Mouse (Mus musculus): ENCODE results near the gene Hmga2. TPM values are rescaled to one million over a fixed set of nuclear protein-coding genes. Genes with fewer than 3 reads are reported as not detected.

Gene Hmga2
- polyA plus RNA-seq, 1 experiment = 7.0 TPM

DNA sequence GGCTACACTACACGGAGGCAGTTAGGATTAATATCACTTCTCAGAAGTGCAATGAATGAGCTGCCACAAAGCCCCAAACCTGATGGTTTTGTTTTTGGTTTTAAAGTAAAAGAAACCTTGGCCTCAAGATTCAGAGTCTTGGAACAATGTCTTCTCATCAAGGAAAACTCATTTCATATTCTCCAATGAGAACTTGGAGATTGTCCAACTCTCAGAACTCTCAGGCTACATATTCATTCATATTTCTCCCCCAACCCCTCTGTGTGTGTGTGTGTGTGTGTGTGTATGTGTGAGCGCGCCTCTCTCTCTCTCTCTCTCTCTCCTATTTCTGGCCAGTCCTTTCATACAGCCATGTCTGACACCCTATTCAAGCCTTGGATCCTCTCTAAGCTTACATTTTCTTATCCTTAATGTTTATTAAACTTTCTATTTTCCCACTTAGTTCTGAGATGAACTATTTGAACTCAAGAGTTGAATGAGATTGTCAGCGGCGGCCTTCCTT is 46.5 kb downstream of the Hmga2 start:
- Histone ChIP-seq H3K9me3 (no peaks in the 10 kb centered on the region), H3K36me3 (replicated peaks; ENCODE audit: low read length) (peaks cover 11% of the 10 kb centered on the region), H3K4me3 (replicated peaks) (no peak overlapping the region), H3K27me3 (replicated peaks) (no peaks in the 10 kb centered on the region), H3K4me1 (peaks cover 65% of the 10 kb centered on the region)
- no peak for TF ChIP-seq GATA1 (IDR thresholded peaks at IDR 0.05; ENCODE audit: borderline replicate concordance, low read length)

GRCm38 (mm10) chr10:120429199-120429551 is 47.1 kb downstream of the Hmga2 start:
- TF ChIP-seq GATA1 (IDR thresholded peaks at IDR 0.05; ENCODE audit: borderline replicate concordance, low read length) = no peak
- TF ChIP-seq FLI1 (IDR thresholded peaks at IDR 0.05; ENCODE audit: low read length) = no peak

DNA sequence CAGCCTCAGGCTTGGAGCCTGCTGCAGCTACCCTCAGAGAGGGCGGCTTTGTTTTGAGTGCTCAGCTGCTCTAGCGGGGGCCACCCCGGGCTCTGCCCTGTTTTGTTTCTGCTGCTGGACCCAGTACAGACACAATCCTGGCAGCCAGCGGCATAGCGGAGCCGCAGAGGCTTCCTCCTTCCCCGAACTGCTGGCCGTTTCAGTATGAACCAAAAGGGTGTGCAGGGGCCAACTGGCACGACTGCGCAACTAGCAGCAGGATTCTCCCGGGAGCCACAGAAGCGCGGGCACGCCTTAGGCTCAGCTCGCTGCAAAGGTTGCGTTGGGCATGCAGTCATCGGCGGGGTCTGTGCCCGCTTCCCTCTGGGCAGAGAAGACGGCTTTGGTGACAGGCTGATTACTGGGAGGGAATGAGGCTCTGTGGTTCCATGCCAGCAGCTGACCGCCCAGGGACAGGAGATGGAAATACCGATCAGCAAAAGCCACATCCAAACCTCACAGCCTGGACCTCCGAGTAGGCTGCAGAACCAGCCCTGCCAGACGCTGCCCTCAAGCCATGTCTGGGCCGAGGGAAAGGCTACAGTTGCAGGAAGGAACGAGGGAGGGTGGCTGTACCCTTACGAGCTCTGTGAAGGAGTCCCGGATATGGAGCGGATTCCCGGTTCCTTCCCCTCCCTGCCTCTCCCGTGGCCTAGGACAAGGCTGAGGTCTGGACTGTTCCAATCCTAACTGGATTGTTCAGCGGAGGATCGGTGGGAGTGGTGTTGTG is 47.7 kb downstream of the Hmga2 start:
- Histone ChIP-seq H3K9me3 (no peaks in the 10 kb centered on the region), H3K27me3 (replicated peaks) (no peaks in the 10 kb centered on the region), H3K4me3 (replicated peaks) (no peak overlapping the region), H3K36me3 (replicated peaks; ENCODE audit: low read length) (peaks cover 11% of the 10 kb centered on the region), H3K4me1 (peaks cover 53% of the 10 kb centered on the region)
- no peak for TF ChIP-seq FLI1 (IDR thresholded peaks at IDR 0.05; ENCODE audit: low read length)
- TF ChIP-seq GATA1 (IDR thresholded peaks at IDR 0.05; ENCODE audit: borderline replicate concordance, low read length) = no peak

More at GRCm38 (mm10) chr10:120429199-120429551, 47.1 kb downstream of the Hmga2 start:
- Histone ChIP-seq H3K4me1 (peaks cover 59% of the 10 kb centered on the region), H3K36me3 (replicated peaks; ENCODE audit: low read length) (peaks cover 11% of the 10 kb centered on the region), H3K4me3 (replicated peaks) (no peak overlapping the region), H3K27me3 (replicated peaks) (no peaks in the 10 kb centered on the region), H3K9me3 (no peaks in the 10 kb centered on the region)

- Histone ChIP-seq H3K36me3 (replicated peaks; ENCODE audit: low read length) (peaks cover 18% of the 10 kb centered on the region), H3K9me3 (no peaks in the 10 kb centered on the region), H3K4me3 (replicated peaks) (no peak overlapping the region), H3K27me3 (replicated peaks) (no peaks in the 10 kb centered on the region), H3K4me1 (peaks cover 45% of the 10 kb centered on the region)
- TF ChIP-seq FLI1 (IDR thresholded peaks at IDR 0.05; ENCODE audit: low read length) = no peak
- no peak for TF ChIP-seq GATA1 (IDR thresholded peaks at IDR 0.05; ENCODE audit: borderline replicate concordance, low read length)
Measured at GRCm38 (mm10) chr10:120426086-120426610, 50.1 kb downstream of the Hmga2 start.

DNA sequence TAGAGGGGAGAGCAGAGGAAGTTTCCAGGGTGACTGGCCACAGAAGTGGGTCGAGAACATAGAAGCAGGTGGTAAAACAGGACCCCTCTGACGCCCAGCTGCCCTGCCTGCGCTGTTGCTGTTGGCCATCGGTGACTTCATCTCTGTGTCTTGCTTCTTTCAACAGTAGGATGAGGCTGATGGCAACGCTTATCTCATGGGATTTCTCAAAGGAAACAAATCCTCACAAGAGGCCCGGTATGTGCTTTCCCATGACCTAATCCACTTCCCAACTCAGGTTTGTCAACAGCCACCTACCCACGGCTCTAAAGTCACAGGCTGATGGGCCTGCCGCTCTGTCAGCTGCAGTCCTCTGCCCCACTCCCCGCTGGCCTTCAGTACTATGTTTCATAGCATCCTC is 52.3 kb downstream of the Hmga2 start:
- Histone ChIP-seq H3K4me3 (replicated peaks) (no peak overlapping the region), H3K9me3 (no peaks in the 10 kb centered on the region), H3K4me1 (peaks cover 34% of the 10 kb centered on the region), H3K27me3 (replicated peaks) (no peaks in the 10 kb centered on the region), H3K36me3 (replicated peaks; ENCODE audit: low read length) (peaks cover 31% of the 10 kb centered on the region)
- TF ChIP-seq GATA1 (IDR thresholded peaks at IDR 0.05; ENCODE audit: borderline replicate concordance, low read length) (no peak), FLI1 (IDR thresholded peaks at IDR 0.05; ENCODE audit: low read length) (no peak)

DNA sequence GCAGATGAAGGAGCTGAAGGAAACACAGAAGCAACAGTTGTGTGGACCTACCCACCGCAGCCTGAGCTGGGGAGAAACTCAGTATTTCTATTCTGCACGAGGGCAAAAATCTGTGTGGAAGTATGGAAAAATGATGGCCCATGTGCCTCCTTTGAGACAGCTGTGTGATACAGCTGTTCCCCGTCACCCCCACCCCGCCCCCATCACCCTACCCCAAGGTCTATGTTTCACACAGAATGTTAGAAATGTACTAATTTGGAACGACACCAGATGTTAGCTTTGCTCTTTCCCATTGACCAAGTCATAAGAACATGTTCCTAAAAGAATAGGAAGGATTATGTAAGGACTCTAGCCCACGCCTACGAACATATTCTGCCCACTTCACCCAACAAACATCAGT is 53.0 kb downstream of the Hmga2 start:
- no peak for TF ChIP-seq FLI1 (IDR thresholded peaks at IDR 0.05; ENCODE audit: low read length)
- no peak for TF ChIP-seq GATA1 (IDR thresholded peaks at IDR 0.05; ENCODE audit: borderline replicate concordance, low read length)
- peaks cover 23% of the 10 kb centered on the region for H3K36me3 ChIP-seq (replicated peaks; ENCODE audit: low read length)
- H3K27me3 ChIP-seq (replicated peaks) = no peaks in the 10 kb centered on the region
- no peak overlapping the region for H3K4me3 ChIP-seq (replicated peaks)
- H3K4me1 ChIP-seq = peaks cover 26% of the 10 kb centered on the region
- H3K9me3 ChIP-seq = no peaks in the 10 kb centered on the region

DNA sequence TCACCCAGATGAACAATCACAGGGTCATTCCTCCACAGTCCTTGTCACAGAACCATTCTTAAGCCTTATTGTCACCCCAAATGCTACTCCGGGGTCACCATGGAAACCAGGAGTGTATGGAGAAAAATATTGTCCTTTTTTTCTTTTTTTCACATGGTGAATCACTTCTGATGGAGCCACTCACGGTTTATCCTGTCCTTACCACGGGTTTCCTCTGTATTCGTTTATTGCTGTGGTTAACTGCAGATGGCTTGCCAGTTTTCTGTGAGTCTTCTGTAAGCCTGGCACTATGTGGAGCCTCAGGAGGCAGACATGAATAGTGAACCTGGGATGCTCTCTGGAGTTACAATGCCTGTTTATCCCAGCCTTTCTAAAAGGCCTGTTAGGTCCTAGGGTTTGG is 53.4 kb downstream of the Hmga2 start:
- Histone ChIP-seq H3K27me3 (replicated peaks) (no peaks in the 10 kb centered on the region), H3K9me3 (no peaks in the 10 kb centered on the region), H3K4me3 (replicated peaks) (no peak overlapping the region), H3K4me1 (peaks cover 27% of the 10 kb centered on the region), H3K36me3 (replicated peaks; ENCODE audit: low read length) (peaks cover 23% of the 10 kb centered on the region)
- TF ChIP-seq FLI1 (IDR thresholded peaks at IDR 0.05; ENCODE audit: low read length) (no peak), GATA1 (IDR thresholded peaks at IDR 0.05; ENCODE audit: borderline replicate concordance, low read length) (no peak)

DNA sequence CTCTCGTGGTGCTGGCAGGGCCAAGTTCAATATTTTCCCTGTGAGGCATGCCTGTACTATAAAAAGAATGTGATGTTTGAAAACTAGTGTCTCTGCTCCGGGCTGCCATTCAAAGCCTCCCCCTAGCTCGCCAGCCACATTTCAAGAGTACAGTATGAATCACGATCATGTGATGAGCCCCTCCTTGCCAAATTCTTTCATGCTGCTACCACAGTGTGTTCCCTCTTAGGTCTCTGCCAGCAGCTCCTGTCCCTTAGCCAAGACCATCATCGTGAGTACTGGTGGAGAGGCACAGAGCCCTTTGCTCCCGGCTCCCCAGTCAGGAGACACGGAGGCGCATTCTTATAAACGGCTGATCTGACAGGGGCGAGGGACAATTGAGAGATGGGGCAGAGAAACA is 54.2 kb downstream of the Hmga2 start:
- peaks cover 34% of the 10 kb centered on the region for H3K4me1 ChIP-seq
- H3K9me3 ChIP-seq = no peaks in the 10 kb centered on the region
- no peak overlapping the region for H3K4me3 ChIP-seq (replicated peaks)
- H3K36me3 ChIP-seq (replicated peaks; ENCODE audit: low read length) = peaks cover 23% of the 10 kb centered on the region
- no peak for TF ChIP-seq FLI1 (IDR thresholded peaks at IDR 0.05; ENCODE audit: low read length)
- TF ChIP-seq GATA1 (IDR thresholded peaks at IDR 0.05; ENCODE audit: borderline replicate concordance, low read length) = no peak
- H3K27me3 ChIP-seq (replicated peaks) = no peaks in the 10 kb centered on the region

- H3K27me3 ChIP-seq (replicated peaks) = no peaks in the 10 kb centered on the region
- no peaks in the 10 kb centered on the region for H3K9me3 ChIP-seq
- H3K36me3 ChIP-seq (replicated peaks; ENCODE audit: low read length) = peaks cover 27% of the 10 kb centered on the region
- H3K4me3 ChIP-seq (replicated peaks) = no peak overlapping the region
- peaks cover 39% of the 10 kb centered on the region for H3K4me1 ChIP-seq
- no peak for TF ChIP-seq GATA1 (IDR thresholded peaks at IDR 0.05; ENCODE audit: borderline replicate concordance, low read length)
- TF ChIP-seq FLI1 (IDR thresholded peaks at IDR 0.05; ENCODE audit: low read length) = no peak
Measured at GRCm38 (mm10) chr10:120420971-120421629, 55.2 kb downstream of the Hmga2 start.
